Mouse (Mus musculus) embryonic facial prominence, embryonic 14.5 days (tissue): Measurements from ENCODE around the gene Ptpn9. TPM values are rescaled to one million over a fixed set of nuclear protein-coding genes. Genes with fewer than 3 reads are reported as not detected.
"Not testable (repeated sequence)": the region's sequence is repeated elsewhere in the genome, so short reads cannot be mapped to it uniquely, and the experiment has no call there.

Experiments
- ATAC-seq: fragments of 200-750 bp; cut with Nextera tagmentation; 2 replicates; pipeline ENCODE4 v1.8.0; 2017; ENCODE audit warnings: low read depth, moderate number of reproducible peaks, moderate TSS enrichment
- DNase-seq: peaks from one replicate; pipeline ENCODE4 v3.0.0-alpha.2; 2015; ENCODE audit warnings: low spot score
- H3K27ac ChIP-seq: fragments of 300-500 bp; sonication (generic); replicated peaks from 2 replicates; pipeline ENCODE4 v1.5.1; 2014; ENCODE audit warnings: low read depth, mild to moderate bottlenecking, low read length, moderate library complexity
- H3K27me3 ChIP-seq: fragments of 300-500 bp; sonication (generic); replicated peaks from 2 replicates; pipeline ENCODE4 v1.6.1; 2014; ENCODE audit warnings: low read length; ENCODE audit not compliant: control insufficient read depth, insufficient read depth
- H3K36me3 ChIP-seq: fragments of 300-500 bp; sonication (generic); 2 replicates; pipeline ENCODE4 v1.6.1; 2014; ENCODE audit warnings: low read length, mixed read lengths; ENCODE audit not compliant: control insufficient read depth, insufficient read depth
- H3K4me1 ChIP-seq: fragments of 300-500 bp; sonication (generic); 2 replicates; pipeline ENCODE4 v1.6.1; 2014; ENCODE audit warnings: antibody characterized with exemption, low read length; ENCODE audit not compliant: control insufficient read depth, insufficient read depth
- H3K4me2 ChIP-seq: fragments of 300-500 bp; sonication (generic); 2 replicates; pipeline ENCODE4 v1.6.1; 2014; ENCODE audit warnings: low read depth, mild to moderate bottlenecking, low read length, moderate library complexity, mixed read lengths
- H3K4me3 ChIP-seq: fragments of 300-500 bp; sonication (generic); 2 replicates; pipeline ENCODE4 v1.5.1; 2014; ENCODE audit warnings: low read depth, mild to moderate bottlenecking, low read length
- H3K9ac ChIP-seq: fragments of 300-500 bp; sonication (generic); 2 replicates; pipeline ENCODE4 v1.6.1; 2014; ENCODE audit warnings: low read depth, mild to moderate bottlenecking, low read length, moderate library complexity, mixed read lengths
- H3K9me3 ChIP-seq: fragments of 300-500 bp; sonication (generic); 2 replicates; pipeline ENCODE4 v1.6.1; 2016; ENCODE audit warnings: low read length; ENCODE audit not compliant: control insufficient read depth
- WGBS: fragments of 180-500 bp; shearing (Covaris S2); extraction: QIAGEN DNeasy Blood & Tissue Kit; methylation state at CpG from one replicate; pipeline ENCODE4 v1.1.7; 2014; 5-methylcytosine and 5-hydroxymethylcytosine counted together
- polyA plus RNA-seq: library from polyadenylated mRNA; unstranded; fragments of >200 nt; fragmentation: Nextera tagmentation; extraction: Ambion mirVana; gene quantifications from 2 replicates; pipeline ENCODE4 v1.2.1, GENCODE M21; 2014

Ptpn9 gene
- polyA plus RNA-seq, 1 experiment from 2014 or later, result 32.9 TPM

DNA sequence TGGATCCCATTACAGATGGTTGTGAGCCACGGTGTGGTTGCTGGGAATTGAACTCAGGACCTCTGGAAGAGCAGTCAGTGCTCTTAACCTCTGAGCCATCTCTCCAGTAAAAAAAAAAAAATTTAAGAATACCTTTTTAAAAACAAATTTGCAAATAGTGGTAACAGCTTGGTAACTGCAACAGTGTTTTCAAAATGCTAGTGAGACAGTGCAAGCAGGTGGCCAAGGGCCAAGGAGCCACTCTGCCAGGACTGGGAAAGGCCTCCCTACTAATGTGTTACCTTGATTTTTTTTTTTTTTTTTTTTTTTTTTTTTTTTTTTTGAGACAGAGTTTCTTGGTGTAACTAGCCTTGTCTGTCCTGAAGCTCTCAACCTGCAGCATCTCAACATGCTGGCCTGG lies 2.5 kb downstream of the Ptpn9 start:
- not testable (repeated sequence) for H3K4me1 ChIP-seq, H3K9ac ChIP-seq, H3K9me3 ChIP-seq, DNase-seq, H3K4me2 ChIP-seq, H3K36me3 ChIP-seq, H3K27ac ChIP-seq, ATAC-seq, H3K27me3 ChIP-seq, H3K4me3 ChIP-seq
- 81% methylated on average over 1 of the region's 1 CpGs for WGBS

DNA sequence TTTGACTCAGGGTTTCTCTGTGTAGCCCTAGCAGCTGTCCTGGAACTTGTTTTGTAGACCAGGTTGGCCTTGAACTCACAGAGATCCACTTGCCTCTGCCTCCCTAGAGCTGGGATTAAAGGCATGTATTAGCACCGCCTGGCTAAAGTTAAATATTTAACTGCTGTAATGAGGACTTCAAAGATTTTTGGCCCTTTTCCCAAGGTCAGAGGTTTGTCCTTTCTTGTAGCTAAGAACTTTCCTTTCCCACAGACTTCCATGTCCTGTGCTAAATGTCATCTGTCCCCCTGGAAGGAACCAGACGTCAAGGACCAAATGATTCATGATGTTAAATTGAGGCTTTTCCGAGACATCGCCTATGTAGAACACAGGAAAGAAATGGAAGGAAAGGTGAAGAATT lies 8.3 kb downstream of the Ptpn9 start:
- no peak overlapping the region for H3K4me2 ChIP-seq
- no peak for DNase-seq
- H3K9ac ChIP-seq, result no peak overlapping the region
- H3K36me3 ChIP-seq, result peaks cover 20% of the 10 kb centered on the region; the same call in 1 of the 2 replicates
- no peaks in the 10 kb centered on the region for H3K27me3 ChIP-seq
- no peaks in the 10 kb centered on the region for H3K9me3 ChIP-seq
- no peak overlapping the region for H3K27ac ChIP-seq
- H3K4me3 ChIP-seq, result no peak overlapping the region
- no peak for ATAC-seq
- H3K4me1 ChIP-seq, result no peaks in the 10 kb centered on the region
- 75% methylated on average over 4 of the region's 4 CpGs for WGBS

DNA sequence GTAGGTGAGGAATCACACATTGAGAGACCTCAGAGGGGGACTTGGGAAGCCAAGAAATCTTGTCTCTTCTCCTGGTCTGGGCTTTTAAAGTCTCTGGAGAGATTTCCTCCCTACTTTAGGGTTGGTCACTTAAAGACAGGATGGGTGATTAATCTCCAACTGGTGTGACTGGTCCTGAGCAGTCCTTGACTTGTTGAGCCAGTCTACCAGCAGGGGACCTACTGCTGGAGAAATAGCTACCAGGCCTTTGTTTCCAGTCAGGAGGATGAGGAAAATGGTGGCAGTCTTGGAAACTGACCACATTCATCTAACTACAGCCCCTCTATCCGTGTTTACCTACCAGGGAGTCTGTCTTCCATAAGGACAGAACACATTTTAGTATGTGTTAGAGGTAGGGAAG lies 17.7 kb downstream of the Ptpn9 start:
- 71% methylated on average over 1 of the region's 1 CpGs for WGBS
- Histone ChIP-seq H3K27ac (no peak overlapping the region), H3K27me3 (no peaks in the 10 kb centered on the region), H3K9me3 (peaks cover 10% of the 10 kb centered on the region), H3K4me3 (no peak overlapping the region), H3K4me1 (no peaks in the 10 kb centered on the region), H3K4me2 (no peak overlapping the region), H3K36me3 (peaks cover 28% of the 10 kb centered on the region), H3K9ac (no peak overlapping the region)
- DNase-seq, result no peak
- no peak for ATAC-seq

DNA sequence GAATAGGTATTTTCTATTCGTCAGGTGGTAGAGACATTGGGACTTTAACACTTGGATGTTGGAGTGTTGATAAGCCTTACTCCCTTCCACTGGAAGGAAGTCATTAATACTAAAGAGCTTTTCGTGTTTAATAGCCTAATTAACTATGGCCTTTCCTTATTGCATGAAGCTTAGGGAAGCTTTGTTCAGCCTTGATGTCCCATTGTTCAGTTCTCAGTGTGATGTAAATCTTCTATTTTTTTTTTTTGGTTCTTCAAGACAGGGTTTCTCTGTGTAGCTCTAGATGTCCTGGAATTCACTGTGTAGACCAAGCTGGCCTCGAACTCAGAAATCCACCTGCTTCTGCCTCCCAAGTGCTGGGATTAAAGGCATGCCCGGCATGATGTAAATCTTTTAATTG lies 18.2 kb downstream of the Ptpn9 start:
- Histone ChIP-seq H3K9me3 (peaks cover 10% of the 10 kb centered on the region), H3K9ac (no peak overlapping the region), H3K4me1 (no peaks in the 10 kb centered on the region), H3K27me3 (no peaks in the 10 kb centered on the region), H3K36me3 (peaks cover 26% of the 10 kb centered on the region), H3K4me3 (no peak overlapping the region), H3K27ac (no peak overlapping the region), H3K4me2 (no peak overlapping the region)
- no peak for DNase-seq
- 94% methylated on average over 4 of the region's 4 CpGs for WGBS
- no peak for ATAC-seq

DNA sequence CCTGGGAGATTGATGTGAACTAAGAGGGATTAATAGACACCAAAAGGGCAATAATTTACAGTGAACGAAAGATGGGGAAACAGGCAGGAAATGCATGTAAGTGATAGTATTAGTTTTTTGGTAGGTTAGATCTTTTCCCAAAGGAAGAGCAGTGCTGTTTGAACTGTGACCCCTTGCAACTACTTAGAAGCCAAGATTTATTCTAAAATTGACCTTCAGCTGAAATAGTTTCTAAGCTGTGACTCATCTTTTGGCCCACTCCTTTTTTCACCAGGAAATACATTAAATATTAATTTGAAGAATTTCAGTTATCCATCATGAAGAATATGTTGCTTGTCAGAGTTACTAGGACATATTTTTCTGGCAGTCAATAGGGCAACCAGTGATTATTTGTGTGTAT lies 19.0 kb downstream of the Ptpn9 start:
- Histone ChIP-seq H3K4me1 (no peaks in the 10 kb centered on the region), H3K4me2 (no peak overlapping the region), H3K9ac (no peak overlapping the region), H3K36me3 (peaks cover 23% of the 10 kb centered on the region), H3K4me3 (no peak overlapping the region), H3K9me3 (peaks cover 10% of the 10 kb centered on the region), H3K27ac (no peak overlapping the region), H3K27me3 (no peaks in the 10 kb centered on the region)
- 87% methylated on average over 1 of the region's 1 CpGs for WGBS
- no peak for ATAC-seq
- no peak for DNase-seq

DNA sequence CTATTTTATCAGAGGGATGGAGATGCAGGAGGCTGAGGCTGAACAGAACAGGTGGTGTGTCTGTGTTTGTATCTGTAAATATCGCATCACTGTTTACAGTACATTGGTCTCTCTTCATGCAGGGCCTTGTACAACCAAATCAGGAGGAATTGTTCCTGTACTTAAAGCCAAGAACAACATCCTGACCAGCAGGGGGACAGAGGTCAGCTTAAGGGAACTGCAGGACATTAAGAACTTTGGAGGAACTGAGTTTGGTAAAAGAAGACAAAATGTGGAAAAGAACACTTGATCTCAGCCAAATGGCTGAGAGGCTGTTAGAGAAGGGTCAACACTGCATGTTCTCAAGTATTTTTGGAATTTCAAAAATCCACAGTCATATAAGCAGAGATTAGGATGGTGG lies 20.0 kb downstream of the Ptpn9 start:
- peaks cover 10% of the 10 kb centered on the region for H3K9me3 ChIP-seq
- ATAC-seq (no peak), DNase-seq (no peak)
- no peaks in the 10 kb centered on the region for H3K4me1 ChIP-seq
- peaks cover 24% of the 10 kb centered on the region for H3K36me3 ChIP-seq
- H3K4me2 ChIP-seq, result no peak overlapping the region
- no peak overlapping the region for H3K27ac ChIP-seq
- H3K4me3 ChIP-seq, result no peak overlapping the region
- no peak overlapping the region for H3K9ac ChIP-seq
- H3K27me3 ChIP-seq, result no peaks in the 10 kb centered on the region
- 70% methylated on average over 1 of the region's 1 CpGs for WGBS

DNA sequence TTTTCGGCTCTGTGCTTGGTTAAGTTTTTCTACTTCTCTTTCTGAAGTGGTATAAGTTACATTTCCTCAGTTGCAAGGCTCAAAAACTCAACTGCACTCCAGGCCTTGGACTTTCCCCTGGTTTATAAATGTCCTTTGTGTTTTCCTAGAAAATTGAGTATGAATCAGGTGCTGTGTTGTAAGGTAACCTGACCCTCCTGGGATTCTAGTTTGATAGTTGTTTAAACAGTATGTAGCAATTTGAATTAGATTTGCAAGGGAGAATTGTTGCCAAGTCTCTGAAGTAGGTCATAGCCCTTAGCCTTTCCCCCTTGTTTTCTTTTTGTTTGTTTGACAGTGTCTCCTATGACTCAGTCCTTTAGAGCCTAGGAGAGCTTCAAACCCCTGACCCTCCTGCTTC lies 22.9 kb downstream of the Ptpn9 start:
- Histone ChIP-seq H3K4me1 (no peaks in the 10 kb centered on the region), H3K4me2 (no peak overlapping the region), H3K27ac (0 out of 2 replicates have a peak overlapping the region, but pooled peaks have one; percentile 3), H3K36me3 (peaks cover 43% of the 10 kb centered on the region), H3K27me3 (no peaks in the 10 kb centered on the region), H3K9ac (no peak overlapping the region), H3K9me3 (peaks cover 10% of the 10 kb centered on the region), H3K4me3 (no peak overlapping the region)
- no peak for ATAC-seq
- WGBS, result 67% methylated on average over 1 of the region's 1 CpGs
- peak; percentile 30 for DNase-seq

DNA sequence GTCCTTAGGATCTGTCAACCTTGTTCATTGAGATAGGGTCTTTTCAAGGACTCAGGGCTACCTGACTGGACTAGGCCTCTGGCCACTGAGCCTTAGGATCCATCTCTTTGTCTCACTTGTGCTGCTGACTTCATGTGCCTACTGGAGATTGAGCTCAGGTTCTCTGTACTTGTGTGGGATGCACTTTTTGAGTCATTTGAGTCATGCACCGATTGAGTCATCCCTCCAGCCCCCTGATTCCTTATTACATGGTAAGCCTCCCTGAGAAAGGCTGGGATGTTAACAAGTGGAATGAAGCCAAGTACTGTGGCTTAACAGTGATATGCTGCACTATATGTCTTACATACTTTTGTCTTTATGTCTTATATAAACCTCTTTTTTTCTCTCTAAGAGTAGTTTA lies 37.0 kb downstream of the Ptpn9 start:
- no peak overlapping the region for H3K4me3 ChIP-seq
- WGBS, result 92% methylated on average over 1 of the region's 1 CpGs
- no peak for DNase-seq

DNA sequence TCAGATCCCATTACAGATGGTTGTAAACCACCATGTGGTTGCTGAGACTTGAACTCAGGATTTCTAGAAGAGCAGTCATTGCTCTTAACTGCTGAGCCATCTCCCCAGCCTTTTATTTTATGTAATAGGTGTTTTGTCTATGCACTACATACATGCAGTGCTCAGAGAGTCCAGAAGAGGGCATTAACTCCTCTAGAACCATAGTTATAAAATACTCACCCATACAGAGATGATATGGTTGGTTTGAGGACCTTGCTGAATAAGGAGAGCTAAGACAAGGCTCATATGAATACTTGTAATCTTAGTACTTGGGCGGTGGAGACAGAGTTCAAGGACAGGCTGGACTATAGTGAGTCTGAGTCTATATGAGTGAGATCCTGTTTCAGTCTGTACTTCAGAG lies 61.5 kb downstream of the Ptpn9 start:
- peak; percentile 65 for DNase-seq
- H3K27ac ChIP-seq, result no peak overlapping the region
- no peak overlapping the region for H3K9ac ChIP-seq
- H3K9me3 ChIP-seq, result no peaks in the 10 kb centered on the region
- no peak overlapping the region for H3K4me2 ChIP-seq
- no peaks in the 10 kb centered on the region for H3K4me1 ChIP-seq
- peaks cover 57% of the 10 kb centered on the region for H3K36me3 ChIP-seq
- WGBS, result 85% methylated on average over 1 of the region's 1 CpGs
- no peak overlapping the region for H3K4me3 ChIP-seq
- ATAC-seq, result 0 out of 2 replicates have a peak, but pooled peaks have one; percentile 26
- H3K27me3 ChIP-seq, result no peaks in the 10 kb centered on the region

More for the DNA sequence above, 37.0 kb downstream of the Ptpn9 start:
- Histone ChIP-seq H3K4me1 (no peaks in the 10 kb centered on the region), H3K27ac (no peak overlapping the region), H3K4me2 (no peak overlapping the region), H3K27me3 (no peaks in the 10 kb centered on the region), H3K9ac (no peak overlapping the region), H3K36me3 (peaks cover 75% of the 10 kb centered on the region), H3K9me3 (no peaks in the 10 kb centered on the region)
- no peak for ATAC-seq
